Mouse (Mus musculus) liver, embryonic 15.5 days (tissue): ENCODE measurements around the gene Gpam. TPM values are rescaled to one million over a fixed set of nuclear protein-coding genes. Genes with fewer than 3 reads are reported as not detected.

ENCODE experiments used
- ATAC-seq: fragments of 200-750 bp; cut with Nextera tagmentation; 2 replicates; pipeline ENCODE4 v1.8.0; 2017; ENCODE audit warnings: moderate number of reproducible peaks, mild to moderate bottlenecking, moderate library complexity; ENCODE audit not compliant: insufficient read depth
- H3K27ac ChIP-seq: fragments of 300-500 bp; sonication (generic); replicated peaks from 2 replicates; pipeline ENCODE4 v1.5.1; 2015; ENCODE audit warnings: mild to moderate bottlenecking, inconsistent platforms
- H3K27me3 ChIP-seq: fragments of 300-500 bp; sonication (generic); 2 replicates; pipeline ENCODE4 v1.6.1; 2015; ENCODE audit warnings: mild to moderate bottlenecking, inconsistent platforms
- H3K36me3 ChIP-seq: fragments of 300-500 bp; sonication (generic); replicated peaks from 2 replicates; pipeline ENCODE4 v1.6.1; 2015; ENCODE audit warnings: moderate library complexity, mild to moderate bottlenecking, inconsistent platforms
- H3K4me1 ChIP-seq: fragments of 300-500 bp; sonication (generic); replicated peaks from 2 replicates; pipeline ENCODE4 v1.6.1; 2015; ENCODE audit warnings: inconsistent platforms
- H3K4me2 ChIP-seq: fragments of 300-500 bp; sonication (generic); 2 replicates; pipeline ENCODE4 v1.6.1; 2015; ENCODE audit warnings: moderate library complexity, mild to moderate bottlenecking, inconsistent platforms
- H3K4me3 ChIP-seq: fragments of 300-500 bp; sonication (generic); replicated peaks from 2 replicates; pipeline ENCODE4 v1.5.1; 2015; ENCODE audit warnings: mild to moderate bottlenecking, inconsistent platforms
- H3K9ac ChIP-seq: fragments of 300-500 bp; sonication (generic); 2 replicates; pipeline ENCODE4 v1.6.1; 2015; ENCODE audit warnings: moderate library complexity, mild to moderate bottlenecking, inconsistent platforms
- H3K9me3 ChIP-seq: fragments of 300-500 bp; sonication (generic); replicated peaks from 2 replicates; pipeline ENCODE4 v1.6.1; 2016; ENCODE audit warnings: inconsistent platforms
- WGBS: fragments of 180-500 bp; shearing (Covaris S2); methylation state at CpG from one replicate; pipeline ENCODE4 v1.1.7; 2015; ENCODE audit warnings: mixed read lengths; ENCODE audit not compliant: insufficient replicate concordance; 5-methylcytosine and 5-hydroxymethylcytosine counted together
- polyA plus RNA-seq: library from polyadenylated mRNA; unstranded; fragments of >200 nt; fragmentation: Nextera tagmentation; extraction: Ambion mirVana; gene quantifications from 2 replicates; pipeline ENCODE4 v1.2.1, GENCODE M21; 2015

The Gpam gene
- polyA plus RNA-seq, 1 experiment from 2014 or later = 28.3 TPM

GRCm38 (mm10) chr19:55121836-55122235 is 5.2 kb downstream of the Gpam start:
- peak; percentile 21; the same call in 1 of the 2 replicates for ATAC-seq
- Histone ChIP-seq H3K27me3 (no peaks in the 10 kb centered on the region), H3K36me3 (no peaks in the 10 kb centered on the region), H3K4me2 (peak overlapping the region; percentile 51), H3K9me3 (no peaks in the 10 kb centered on the region), H3K4me3 (no peak overlapping the region), H3K9ac (no peak overlapping the region), H3K27ac (no peak overlapping the region), H3K4me1 (peaks cover 13% of the 10 kb centered on the region)
- 39% methylated on average over 6 of the region's 6 CpGs for WGBS

- Histone ChIP-seq H3K27ac (no peak overlapping the region), H3K4me1 (peaks cover 22% of the 10 kb centered on the region), H3K9me3 (no peaks in the 10 kb centered on the region), H3K4me2 (no peak overlapping the region), H3K27me3 (no peaks in the 10 kb centered on the region), H3K4me3 (no peak overlapping the region), H3K9ac (no peak overlapping the region), H3K36me3 (no peaks in the 10 kb centered on the region)
- 54% methylated on average over 11 of the region's 11 CpGs for WGBS
- ATAC-seq = no peak
These were observed 6.4 kb downstream of the Gpam start for GRCm38 (mm10) chr19:55120518-55121244.

GRCm38 (mm10) chr19:55119541-55119940 is 7.5 kb downstream of the Gpam start:
- WGBS = 36% methylated on average over 2 of the region's 2 CpGs
- no peaks in the 10 kb centered on the region for H3K9me3 ChIP-seq
- H3K4me1 ChIP-seq = peaks cover 24% of the 10 kb centered on the region
- H3K4me2 ChIP-seq = no peak overlapping the region; the same call in 1 of the 2 replicates
- H3K27ac ChIP-seq = 0 out of 2 replicates have a peak overlapping the region, but pooled peaks have one; percentile 20
- no peaks in the 10 kb centered on the region for H3K27me3 ChIP-seq
- no peak overlapping the region for H3K9ac ChIP-seq
- ATAC-seq = peak; percentile 37
- H3K4me3 ChIP-seq = no peak overlapping the region
- no peaks in the 10 kb centered on the region for H3K36me3 ChIP-seq

GRCm38 (mm10) chr19:55117991-55118390 is 9.0 kb downstream of the Gpam start:
- 57% methylated on average over 3 of the region's 3 CpGs for WGBS
- Histone ChIP-seq H3K4me1 (peaks cover 30% of the 10 kb centered on the region), H3K9ac (no peak overlapping the region), H3K4me3 (no peak overlapping the region), H3K27me3 (no peaks in the 10 kb centered on the region), H3K4me2 (no peak overlapping the region), H3K36me3 (no peaks in the 10 kb centered on the region), H3K27ac (no peak overlapping the region), H3K9me3 (no peaks in the 10 kb centered on the region)
- no peak for ATAC-seq

- no peak for ATAC-seq
- peaks cover 31% of the 10 kb centered on the region; the same call in 1 of the 2 replicates for H3K4me1 ChIP-seq
These were observed 9.8 kb downstream of the Gpam start for GRCm38 (mm10) chr19:55117059-55117815.

GRCm38 (mm10) chr19:55115532-55115931 is 11.5 kb downstream of the Gpam start:
- H3K27ac ChIP-seq = no peak overlapping the region
- H3K36me3 ChIP-seq = no peaks in the 10 kb centered on the region
- 67% methylated on average over 4 of the region's 4 CpGs for WGBS
- H3K4me1 ChIP-seq = peaks cover 28% of the 10 kb centered on the region; the same call in 1 of the 2 replicates
- H3K9ac ChIP-seq = no peak overlapping the region
- H3K9me3 ChIP-seq = no peaks in the 10 kb centered on the region
- no peak overlapping the region for H3K4me3 ChIP-seq
- no peak for ATAC-seq
- no peak overlapping the region for H3K4me2 ChIP-seq
- H3K27me3 ChIP-seq = no peaks in the 10 kb centered on the region

More at GRCm38 (mm10) chr19:55117059-55117815, 9.8 kb downstream of the Gpam start:
- no peak overlapping the region for H3K4me2 ChIP-seq
- no peaks in the 10 kb centered on the region for H3K27me3 ChIP-seq
- H3K4me3 ChIP-seq = no peak overlapping the region
- no peaks in the 10 kb centered on the region for H3K36me3 ChIP-seq
- H3K27ac ChIP-seq = no peak overlapping the region
- WGBS = 35% methylated on average over 6 of the region's 6 CpGs
- H3K9me3 ChIP-seq = no peaks in the 10 kb centered on the region
- H3K9ac ChIP-seq = no peak overlapping the region

- 61% methylated on average over 5 of the region's 5 CpGs for WGBS
- Histone ChIP-seq H3K4me2 (no peak overlapping the region), H3K36me3 (no peaks in the 10 kb centered on the region), H3K27me3 (no peaks in the 10 kb centered on the region), H3K4me3 (no peak overlapping the region), H3K27ac (no peak overlapping the region), H3K9me3 (no peaks in the 10 kb centered on the region), H3K9ac (no peak overlapping the region), H3K4me1 (peaks cover 22% of the 10 kb centered on the region; the same call in 1 of the 2 replicates)
- no peak for ATAC-seq
These were observed 12.1 kb downstream of the Gpam start for GRCm38 (mm10) chr19:55114825-55115395.

- Histone ChIP-seq H3K9me3 (no peaks in the 10 kb centered on the region), H3K9ac (no peak overlapping the region), H3K27me3 (peaks cover 5% of the 10 kb centered on the region; the same call in 1 of the 2 replicates), H3K4me1 (peaks cover 20% of the 10 kb centered on the region; the same call in 1 of the 2 replicates), H3K36me3 (no peaks in the 10 kb centered on the region), H3K4me3 (no peak overlapping the region), H3K4me2 (no peak overlapping the region), H3K27ac (no peak overlapping the region)
- ATAC-seq = no peak
- 26% methylated on average over 3 of the region's 3 CpGs for WGBS
These were observed 19.1 kb downstream of the Gpam start for GRCm38 (mm10) chr19:55107896-55108295.

GRCm38 (mm10) chr19:55105969-55106368 is 21.1 kb downstream of the Gpam start:
- Histone ChIP-seq H3K27ac (no peak overlapping the region), H3K4me3 (no peak overlapping the region), H3K9me3 (no peaks in the 10 kb centered on the region), H3K36me3 (no peaks in the 10 kb centered on the region), H3K4me2 (no peak overlapping the region), H3K4me1 (peaks cover 27% of the 10 kb centered on the region), H3K9ac (no peak overlapping the region), H3K27me3 (peaks cover 5% of the 10 kb centered on the region; the same call in 1 of the 2 replicates)
- 65% methylated on average over 3 of the region's 3 CpGs for WGBS
- no peak for ATAC-seq

GRCm38 (mm10) chr19:55103081-55103830 is 23.8 kb downstream of the Gpam start:
- no peak overlapping the region for H3K9ac ChIP-seq
- no peak for ATAC-seq
- H3K4me1 ChIP-seq = peaks cover 41% of the 10 kb centered on the region
- WGBS = 54% methylated on average over 11 of the region's 11 CpGs
- no peak overlapping the region for H3K4me3 ChIP-seq
- peaks cover 5% of the 10 kb centered on the region; the same call in 1 of the 2 replicates for H3K27me3 ChIP-seq
- H3K27ac ChIP-seq = no peak overlapping the region
- no peaks in the 10 kb centered on the region for H3K9me3 ChIP-seq
- H3K36me3 ChIP-seq = no peaks in the 10 kb centered on the region
- no peak overlapping the region for H3K4me2 ChIP-seq
